Comparison of ENCODE assay signal across 26 mouse cellular contexts in the genomic region with DNA sequence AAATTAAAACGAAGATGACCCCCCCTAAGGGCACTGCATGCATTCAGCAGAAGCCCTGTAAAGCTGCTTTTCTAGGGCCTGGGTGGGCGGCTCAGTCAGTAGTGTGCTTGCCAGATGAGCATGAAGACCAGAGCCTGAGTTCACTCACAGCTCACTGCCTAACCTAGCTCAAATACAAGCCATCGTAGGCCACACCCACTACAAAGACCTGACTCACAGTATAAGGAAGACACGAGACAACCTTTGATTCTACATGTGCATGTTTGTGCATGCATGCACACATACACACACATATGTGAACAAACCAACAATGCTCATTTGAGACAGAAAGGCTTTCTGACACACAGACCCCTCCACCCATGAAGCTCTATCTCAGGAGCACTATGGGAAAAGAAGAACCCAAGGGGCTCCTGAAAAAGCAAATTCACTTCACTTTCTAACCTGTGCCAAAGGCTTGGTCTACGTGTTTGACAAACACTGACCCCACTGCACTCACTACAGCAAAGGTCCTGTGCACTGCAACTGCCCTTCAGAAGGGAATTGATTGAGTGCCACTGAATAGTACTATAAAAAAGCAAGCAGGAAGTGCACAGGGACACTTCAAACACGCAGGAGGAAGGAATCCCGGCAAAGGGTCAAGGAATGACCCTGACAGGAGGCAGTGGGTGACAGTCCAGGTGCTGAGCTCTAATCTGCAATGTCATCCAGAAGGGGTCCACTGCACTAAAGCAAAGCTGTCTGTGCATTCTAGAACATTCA. TPM values are rescaled to one million over a fixed set of nuclear protein-coding genes. Genes with fewer than 3 reads are reported as not detected.
DNase-seq lines count a peak whose midpoint lies in the region; ATAC-seq and TF ChIP-seq lines count a peak whose summit lies in the region.
"Had no signal": no experiment of that assay in that cellular context is flagged by ENCODE, and none has a peak within 500 bp of the region (broad histone marks: within the 10 kb centered on the region; RNA-seq: fewer than 3 reads in every experiment).

No protein-coding gene starts in this region.

- no peak overlapping the region for H3K9ac ChIP-seq in liver, embryonic 16.5 days (ENCODE audit: low read depth, low read length)
- no peak overlapping the region; the same call in 1 of the 2 replicates for H3K9ac ChIP-seq in stomach, postnatal 0 days (ENCODE audit: low read length)
- H3K9ac ChIP-seq: hindbrain, embryonic 14.5 days had no signal

- no peaks in the 10 kb centered on the region for H3K9me3 ChIP-seq in megakaryocyte, embryonic 14.5 days
- no peaks in the 10 kb centered on the region for H3K9me3 ChIP-seq in liver, embryonic 16.5 days (replicated peaks; ENCODE audit: control insufficient read depth, low read length)
- no peaks in the 10 kb centered on the region for H3K9me3 ChIP-seq in stomach, postnatal 0 days (ENCODE audit: control insufficient read depth, low read length)
- H3K9me3 ChIP-seq: embryonic facial prominence, embryonic 10.5 days; G1E; heart, embryonic 10.5 days; hindbrain, embryonic 10.5 days had no signal

- no peak for ATAC-seq in megakaryocyte, adult 5-6 weeks (ENCODE audit: poor library complexity, severe bottlenecking)
- peak; percentile 35; the same call in 1 of the 2 replicates for ATAC-seq in liver, embryonic 16.5 days (ENCODE audit: low read depth)
- peak; percentile 85 for ATAC-seq in stomach, postnatal 0 days (ENCODE audit: low FRiP score, low TSS enrichment)
- ATAC-seq: CD4-positive, CD25-positive, alpha-beta regulatory T cell, adult 4 months; forebrain, embryonic 14.5 days had no signal

- no peak for TF ChIP-seq CTCF in gastrocnemius, adult 2 months (IDR thresholded peaks at IDR 0.05)
- no peak for TF ChIP-seq CTCF in stomach, postnatal 0 days (IDR thresholded peaks at IDR 0.05; ENCODE audit: low read depth)
- TF ChIP-seq CTCF in kidney, adult 2 months (conservative IDR thresholded peaks at IDR 0.05; ENCODE audit: insufficient read depth, insufficient read length, low read depth, low read length) = no peak

- intact Hi-C loops in gastrocnemius, adult 2 months (cut with DNase I) = no loop called here

- no peak overlapping the region for H3K4me3 ChIP-seq in gastrocnemius, adult 2 months
- H3K4me3 ChIP-seq in megakaryocyte, embryonic 14.5 days (replicated peaks) = peak overlapping the region; percentile 8
- no peak overlapping the region for H3K4me3 ChIP-seq in liver, embryonic 16.5 days (ENCODE audit: low read depth, low read length)
- H3K4me3 ChIP-seq in stomach, postnatal 0 days (ENCODE audit: low read depth, low read length) = no peak overlapping the region
- no peak overlapping the region for H3K4me3 ChIP-seq in kidney, adult 2 months (ENCODE audit: insufficient read depth, low read depth, low read length)
- H3K4me3 ChIP-seq: embryonic facial prominence, embryonic 10.5 days; heart, embryonic 10.5 days; hindbrain, embryonic 10.5 days had no signal

- peak overlapping the region; percentile 31 for H3K27ac ChIP-seq in gastrocnemius, adult 2 months
- H3K27ac ChIP-seq in liver, embryonic 16.5 days (ENCODE audit: low read length) = no peak overlapping the region
- H3K27ac ChIP-seq in stomach, postnatal 0 days (replicated peaks) = peak overlapping the region; percentile 53; the same call in 1 of the 2 replicates
- no peak overlapping the region for H3K27ac ChIP-seq in kidney, adult 2 months (ENCODE audit: insufficient read depth, low read depth, low read length)
- H3K27ac ChIP-seq: embryonic facial prominence, embryonic 10.5 days; heart, embryonic 10.5 days; hindbrain, embryonic 10.5 days; hindbrain, embryonic 14.5 days had no signal

- H3K4me2 ChIP-seq in liver, embryonic 16.5 days (ENCODE audit: low read depth, low read length) = no peak overlapping the region
- no peak overlapping the region for H3K4me2 ChIP-seq in stomach, postnatal 0 days (replicated peaks; ENCODE audit: low read depth)
- H3K4me2 ChIP-seq: hindbrain, embryonic 14.5 days had no signal

- no peak for DNase-seq in gastrocnemius, adult 2 months
- no peak for DNase-seq in gastrocnemius, adult 18-20 months (ENCODE audit: low spot score)
- no peak for DNase-seq in stomach, postnatal 0 days (ENCODE audit: low spot score)
- no peak for DNase-seq in kidney, adult 2 months
- DNase-seq in adrenal gland, postnatal 10 days = no peak
- DNase-seq: adrenal gland, postnatal 14 days; B cell, adult 2 months; cerebellum, adult 11-12 months; cerebellum, adult 9-10 months; cerebellum, postnatal 36 days; gastrocnemius, postnatal 10 days; heart, adult 18-20 months had no signal

- TF ChIP-seq POLR2A in kidney, adult 2 months (IDR thresholded peaks at IDR 0.05; ENCODE audit: low read depth, low read length) = no peak

- 54% methylated on average over 7 of the region's 7 CpGs for WGBS in liver, embryonic 16.5 days (ENCODE audit: insufficient replicate concordance)
- 38% methylated on average over 7 of the region's 7 CpGs for WGBS in stomach, postnatal 0 days
- WGBS in kidney, adult 2 months = 57% methylated on average over 7 of the region's 7 CpGs

- peaks cover 86% of the 10 kb centered on the region for H3K4me1 ChIP-seq in megakaryocyte, embryonic 14.5 days
- peaks cover 36% of the 10 kb centered on the region for H3K4me1 ChIP-seq in liver, embryonic 16.5 days (ENCODE audit: control insufficient read depth, low read depth, low read length)
- 0 out of 2 replicates have a peak, but pooled peaks cover 2% of the 10 kb centered on the region for H3K4me1 ChIP-seq in stomach, postnatal 0 days (replicated peaks; ENCODE audit: control insufficient read depth, insufficient read depth)
- no peaks in the 10 kb centered on the region for H3K4me1 ChIP-seq in kidney, adult 2 months (ENCODE audit: control insufficient read depth, insufficient read depth, low read length)

- TF ChIP-seq EP300 in stomach, postnatal 0 days (optimal IDR thresholded peaks at IDR 0.05) = no peak

- H3K27me3 ChIP-seq in megakaryocyte, embryonic 14.5 days (replicated peaks) = peaks cover 9% of the 10 kb centered on the region
- no peaks in the 10 kb centered on the region for H3K27me3 ChIP-seq in liver, embryonic 16.5 days (ENCODE audit: control insufficient read depth, insufficient read depth, low read depth, low read length)
- no peaks in the 10 kb centered on the region for H3K27me3 ChIP-seq in stomach, postnatal 0 days (ENCODE audit: control insufficient read depth, insufficient read depth, low read length)
- no peaks in the 10 kb centered on the region for H3K27me3 ChIP-seq in kidney, adult 2 months (replicated peaks; ENCODE audit: control insufficient read depth, insufficient read depth, low read length)

- H3K36me3 ChIP-seq in megakaryocyte, embryonic 14.5 days (replicated peaks; ENCODE audit: low read length) = peaks cover 71% of the 10 kb centered on the region
- H3K36me3 ChIP-seq in liver, embryonic 16.5 days (ENCODE audit: control insufficient read depth, insufficient read depth) = no peaks in the 10 kb centered on the region
- H3K36me3 ChIP-seq in stomach, postnatal 0 days (ENCODE audit: control insufficient read depth, insufficient read depth, low read length) = no peaks in the 10 kb centered on the region
- H3K36me3 ChIP-seq in kidney, adult 2 months (ENCODE audit: control insufficient read depth, insufficient read depth, low read length) = no peaks in the 10 kb centered on the region
- H3K36me3 ChIP-seq: heart, embryonic 10.5 days had no signal

RNA-seq across cellular contexts. Expression of gene Ube2o, which starts 15.8 kb away (rescaled TPM):
- 10 to 100 TPM; 19.4 to 22.9 TPM for total RNA-seq in gastrocnemius, adult 2 months (2021)
- 10 to 100 TPM; 22.9 to 25.2 TPM for total RNA-seq in gastrocnemius, adult 18-20 months (2021)
- 67.5 and 115 TPM in 2 replicates for polyA plus RNA-seq in megakaryocyte, embryonic 14.5 days (2012; ENCODE audit: insufficient read depth, low replicate concordance)
- 2.9 and 6.6 TPM in 2 replicates for total RNA-seq in megakaryocyte, adult 5-6 weeks (2015)
- total RNA-seq in megakaryocyte, adult 5-6 weeks (2017) = 4.8 and 7.7 TPM in 2 replicates
- 15.1 and 18.1 TPM in 2 replicates for polyA plus RNA-seq in liver, embryonic 16.5 days (2015; fragmentation: Nextera tagmentation; extraction: Ambion mirVana)
- 4.7 and 5.3 TPM in 2 replicates for polyA plus RNA-seq in stomach, postnatal 0 days (2015; fragmentation: Nextera tagmentation; extraction: Ambion mirVana)
- polyA plus RNA-seq in kidney, adult 2 months (2012; rRNA removed) = 10.3 and 10.8 TPM in 2 replicates
- total RNA-seq in adrenal gland, postnatal 10 days (2021) = 10 to 100 TPM; 20.8 to 29.8 TPM

RNA-seq across cellular contexts. Expression of gene Aanat, which starts 20.8 kb away (rescaled TPM):
- total RNA-seq in gastrocnemius, adult 2 months (2021) = not detected
- total RNA-seq in gastrocnemius, adult 18-20 months (2021) = not detected
- 0.21 and 2.2 TPM in 2 replicates for polyA plus RNA-seq in megakaryocyte, embryonic 14.5 days (2012; ENCODE audit: insufficient read depth, low replicate concordance)
- not detected in 2 replicates for total RNA-seq in megakaryocyte, adult 5-6 weeks (2015)
- total RNA-seq in megakaryocyte, adult 5-6 weeks (2017) = not detected in 2 replicates
- polyA plus RNA-seq in liver, embryonic 16.5 days (2015; fragmentation: Nextera tagmentation; extraction: Ambion mirVana) = not detected in 2 replicates
- polyA plus RNA-seq in stomach, postnatal 0 days (2015; fragmentation: Nextera tagmentation; extraction: Ambion mirVana) = 0.10 TPM in 1 of 2 replicates, not detected in the other
- polyA plus RNA-seq in kidney, adult 2 months (2012; rRNA removed) = not detected in 2 replicates
- total RNA-seq in adrenal gland, postnatal 10 days (2021) = not detected
- total RNA-seq: adrenal gland, postnatal 14 days; G1E; gastrocnemius, postnatal 10 days; gastrocnemius, postnatal 4 days; heart, adult 18-20 months; heart, postnatal 25 days had no signal
- polyA plus RNA-seq: CD4-positive, CD25-positive, alpha-beta regulatory T cell, adult 4 months; embryonic facial prominence, embryonic 10.5 days; embryonic facial prominence, embryonic 14.5 days; G1E; heart, embryonic 10.5 days; heart, embryonic 16.5 days; hindbrain, embryonic 10.5 days had no signal

RNA-seq across cellular contexts. Expression of gene Sphk1, which starts 34.7 kb away (rescaled TPM):
- 1 to 10 TPM in 1 of 2 experiments, under 1 TPM in 1; 0.36 to 1.7 TPM for total RNA-seq in gastrocnemius, adult 2 months (2021)
- total RNA-seq in gastrocnemius, adult 18-20 months (2021) = under 1 TPM; 0.80 to 0.88 TPM
- 0.10 and 3.5 TPM in 2 replicates for polyA plus RNA-seq in megakaryocyte, embryonic 14.5 days (2012; ENCODE audit: insufficient read depth, low replicate concordance)
- 0.60 and 2.2 TPM in 2 replicates for total RNA-seq in megakaryocyte, adult 5-6 weeks (2015)
- total RNA-seq in megakaryocyte, adult 5-6 weeks (2017) = 1.7 and 2.1 TPM in 2 replicates
- 23.7 and 24.3 TPM in 2 replicates for polyA plus RNA-seq in liver, embryonic 16.5 days (2015; fragmentation: Nextera tagmentation; extraction: Ambion mirVana)
- polyA plus RNA-seq in stomach, postnatal 0 days (2015; fragmentation: Nextera tagmentation; extraction: Ambion mirVana) = 7.9 and 10.0 TPM in 2 replicates
- 9.9 and 12.0 TPM in 2 replicates for polyA plus RNA-seq in kidney, adult 2 months (2012; rRNA removed)
- total RNA-seq in adrenal gland, postnatal 10 days (2021) = 1 to 10 TPM; 3.0 to 5.1 TPM

Comparison
In these comparisons a context has a peak if more than half of its experiments do, and no peak if none do; other contexts are left out.
1. H3K27ac ChIP-seq: peak in gastrocnemius, adult 2 months (single experiment) and stomach, postnatal 0 days (single experiment); none in liver, embryonic 16.5 days (single experiment) and kidney, adult 2 months (single experiment).